Mouse (Mus musculus) left cerebral cortex, adult 2 months (tissue): Measurements from ENCODE around the gene Fbxl8. TPM values are rescaled to one million over a fixed set of nuclear protein-coding genes. Genes with fewer than 3 reads are reported as not detected.
A peak's percentile ranks its signal among the peaks of the same experiment; 100 is the strongest.

ENCODE experiments used
- DNase-seq, 2 experiments: peaks; one replicate each; pipeline ENCODE4 v3.0.0; 2021 to 2022; ENCODE audit warnings: low spot score in 2 of 2, mixed read lengths in 1 of 2; ENCODE audit errors: extremely low spot score in 1 of 2
- H3K27ac ChIP-seq: fragments of 200-600 bp; 2 replicates; pipeline ENCODE4 v1.8.1; 2022
- H3K4me3 ChIP-seq: fragments of 200-600 bp; 2 replicates; pipeline ENCODE4 v1.8.1; 2022
- CTCF ChIP-seq: fragments of 200-600 bp; IDR thresholded peaks from 2 replicates; pipeline ENCODE4 v1.8.1; 2022; ENCODE audit warnings: antibody characterized with exemption, mild to moderate bottlenecking, moderate library complexity
- intact Hi-C: fragments of 180-260 bp; cut with DNase I; formaldehyde crosslinking; loops from one replicate; pipeline ENCODE4 v1.15.1; 2025
- total RNA-seq, 2 experiments: library from RNA; stranded (reverse); gene quantifications; 2 replicates each; pipeline ENCODE4 v1.2.3; 2021

Fbxl8 gene
- total RNA-seq, 2 experiments from 2014 or later, result 1.00 to 1.1 TPM

- Histone ChIP-seq H3K4me3 (peak overlapping the region; percentile 57), H3K27ac (no peak overlapping the region)
- intact Hi-C loops, result no loop called here
- no peak for DNase-seq
- no peak; the same call in 1 of the 2 replicates for TF ChIP-seq CTCF
Measured at GRCm38 (mm10) chr8:105275387-105275786, 10.9 kb downstream of the Fbxl8 start.

GRCm38 (mm10) chr8:105275840-105276239 is 11.4 kb downstream of the Fbxl8 start, which contains the start of gene Nol3:
Gene Nol3 (plus strand): TSS chr8:105276140.
- peak within 1 kb of the TSS; percentile 82 for H3K27ac ChIP-seq
- no peak for TF ChIP-seq CTCF
- intact Hi-C loops, result no loop called here
- H3K4me3 ChIP-seq, result peak within 1 kb of the TSS; percentile 57
- no peak for DNase-seq

DNA sequence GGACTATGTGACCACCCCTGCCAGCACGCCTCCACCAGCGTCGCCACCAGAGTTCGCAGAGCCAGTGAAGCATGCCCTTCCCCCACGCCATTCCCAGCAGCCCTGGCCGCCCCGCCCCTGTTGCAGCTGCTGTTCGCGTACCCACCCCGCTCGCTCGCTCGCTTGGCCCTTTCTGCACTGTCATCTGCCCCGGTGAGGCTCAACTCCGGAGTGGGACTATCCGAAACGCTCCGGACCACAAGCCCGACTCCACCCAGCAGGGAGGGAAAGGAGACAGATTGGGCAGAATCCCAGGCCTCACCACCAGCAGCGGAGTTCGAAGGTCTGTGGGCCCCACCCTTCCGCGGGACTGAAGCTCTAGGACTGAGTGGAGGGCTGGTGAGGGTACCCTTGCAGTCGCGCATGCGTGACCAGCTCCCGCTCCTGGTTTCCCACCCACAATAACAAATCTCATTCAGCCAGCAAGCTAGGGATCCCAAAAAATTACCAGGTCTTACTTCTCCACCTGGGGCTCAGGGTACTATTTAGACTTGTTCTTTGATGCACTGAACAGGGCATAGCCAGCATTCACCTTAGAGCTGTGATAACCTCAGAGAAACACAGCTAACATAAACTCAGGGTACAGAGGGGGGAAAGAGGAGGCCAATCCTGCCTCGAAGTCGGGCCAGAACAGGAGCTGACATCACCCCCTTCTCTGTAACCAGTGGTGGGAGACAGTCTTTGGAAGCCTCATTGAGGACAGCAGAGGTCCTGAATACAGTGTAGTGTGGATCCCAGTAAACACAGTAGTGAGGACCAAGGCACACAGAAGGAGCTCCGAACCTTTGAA is 12.1 kb downstream of the Fbxl8 start:
- TF ChIP-seq CTCF, result no peak

DNA sequence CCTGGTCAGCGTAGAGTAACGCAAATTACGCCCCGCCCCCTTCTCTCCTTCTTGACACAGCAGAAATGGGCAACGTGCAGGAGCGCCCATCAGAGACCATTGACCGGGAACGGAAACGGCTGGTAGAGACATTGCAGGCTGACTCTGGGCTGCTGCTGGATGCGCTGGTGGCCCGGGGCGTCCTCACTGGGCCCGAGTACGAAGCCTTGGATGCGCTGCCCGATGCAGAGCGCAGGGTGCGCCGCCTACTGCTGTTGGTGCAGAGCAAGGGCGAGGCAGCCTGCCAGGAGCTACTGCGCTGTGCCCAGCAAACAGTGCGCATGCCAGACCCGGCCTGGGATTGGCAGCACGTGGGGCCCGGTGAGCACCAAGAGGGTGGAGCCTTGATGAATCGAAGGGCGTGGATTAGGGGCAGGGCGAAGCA is 14.5 kb downstream of the Fbxl8 start:
- intact Hi-C loops, result no loop called here

More for the DNA sequence above, 12.1 kb downstream of the Fbxl8 start:
- Histone ChIP-seq H3K27ac (peak overlapping the region; percentile 82), H3K4me3 (peak overlapping the region; percentile 57)
- DNase-seq, result peak in 1 of 2 experiments; percentile 61
- intact Hi-C loops, result no loop called here

DNA sequence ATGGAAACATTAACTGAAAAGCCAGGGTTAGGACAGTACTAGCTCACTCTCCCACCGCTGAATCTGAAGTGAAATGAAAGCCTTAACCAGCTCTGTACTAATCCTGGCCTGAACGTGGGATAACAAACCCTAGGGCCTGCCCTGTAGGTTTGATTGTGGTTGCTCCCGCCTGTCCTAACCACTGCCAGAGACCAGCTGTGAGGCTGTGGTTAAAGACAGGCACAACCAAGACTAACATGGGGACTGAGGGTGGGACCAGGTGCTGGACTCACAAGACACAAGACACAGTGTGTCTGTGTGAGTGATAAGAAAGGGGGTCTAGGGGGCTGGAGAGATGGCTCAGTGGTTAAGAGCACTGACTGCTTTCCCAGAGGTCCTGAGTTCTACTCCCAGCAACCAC is 16.1 kb downstream of the Fbxl8 start:
- intact Hi-C loops, result no loop called here
- TF ChIP-seq CTCF, result no peak
- DNase-seq, result no peak
- no peak overlapping the region for H3K4me3 ChIP-seq
- H3K27ac ChIP-seq, result no peak overlapping the region

More for the DNA sequence above, 14.5 kb downstream of the Fbxl8 start:
- Histone ChIP-seq H3K27ac (peak overlapping the region; percentile 41; the same call in 1 of the 2 replicates), H3K4me3 (peak overlapping the region; percentile 38)
- DNase-seq, result peak; percentile 83 to 85
- peak; percentile 20 for TF ChIP-seq CTCF

GRCm38 (mm10) chr8:105281821-105282220 is 17.4 kb downstream of the Fbxl8 start:
- no peak for DNase-seq
- intact Hi-C loops, result no loop called here
- Histone ChIP-seq H3K4me3 (no peak overlapping the region), H3K27ac (no peak overlapping the region)
- no peak for TF ChIP-seq CTCF

DNA sequence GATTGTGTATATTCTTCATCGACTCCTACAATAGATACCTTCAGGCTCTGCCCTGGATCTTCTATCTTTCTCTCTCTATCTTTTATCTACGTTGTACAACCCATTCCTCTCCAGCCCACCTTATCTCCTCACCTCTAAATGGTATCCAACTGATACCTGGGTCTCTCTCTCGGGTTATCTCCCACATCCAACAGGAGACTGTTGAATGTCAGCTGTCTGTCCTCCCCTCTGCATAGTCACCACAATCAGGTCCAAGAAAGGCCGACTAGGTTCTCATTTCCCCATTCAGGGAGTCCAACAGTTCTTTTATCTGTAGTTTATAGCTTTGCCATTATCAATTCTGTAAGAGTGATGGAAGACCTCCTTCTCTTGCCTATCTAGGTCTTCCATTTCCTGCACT is 17.8 kb downstream of the Fbxl8 start:
- no peak overlapping the region for H3K27ac ChIP-seq
- TF ChIP-seq CTCF, result no peak
- no peak for DNase-seq
- intact Hi-C loops, result no loop called here
- H3K4me3 ChIP-seq, result no peak overlapping the region

DNA sequence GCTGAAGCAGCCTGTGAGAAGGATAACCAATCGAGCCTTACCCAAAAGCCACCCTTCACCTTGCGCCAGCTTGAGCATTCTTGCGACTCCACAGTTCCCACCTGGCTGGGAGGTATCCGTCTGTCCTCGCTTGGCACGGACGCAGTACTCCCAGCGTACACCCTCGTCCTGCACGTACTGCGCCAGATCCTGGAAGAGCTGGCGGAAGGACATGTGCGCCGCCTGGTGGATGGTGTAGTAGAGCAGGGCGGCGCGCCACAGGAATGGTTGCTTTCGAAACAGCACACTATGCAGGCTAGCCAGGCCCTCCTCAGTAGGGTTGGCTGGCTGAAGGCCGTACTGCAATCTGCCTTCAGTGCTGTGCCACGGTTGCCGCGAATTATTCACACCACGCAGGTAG is 18.6 kb downstream of the Fbxl8 start:
- intact Hi-C loops, result no loop called here
- peak; percentile 63 for TF ChIP-seq CTCF

GRCm38 (mm10) chr8:105285514-105285913 is 21.1 kb downstream of the Fbxl8 start:
- DNase-seq, result no peak
- H3K4me3 ChIP-seq, result no peak overlapping the region
- no peak overlapping the region for H3K27ac ChIP-seq
- TF ChIP-seq CTCF, result no peak
- intact Hi-C loops, result no loop called here

More for the DNA sequence above, 18.6 kb downstream of the Fbxl8 start:
- DNase-seq, result no peak
- Histone ChIP-seq H3K4me3 (no peak overlapping the region), H3K27ac (no peak overlapping the region)

GRCm38 (mm10) chr8:105286907-105287306 is 22.5 kb downstream of the Fbxl8 start:
- TF ChIP-seq CTCF, result no peak; the same call in 1 of the 2 replicates
- intact Hi-C loops, result no loop called here
- DNase-seq, result no peak
- Histone ChIP-seq H3K27ac (no peak overlapping the region), H3K4me3 (no peak overlapping the region)

DNA sequence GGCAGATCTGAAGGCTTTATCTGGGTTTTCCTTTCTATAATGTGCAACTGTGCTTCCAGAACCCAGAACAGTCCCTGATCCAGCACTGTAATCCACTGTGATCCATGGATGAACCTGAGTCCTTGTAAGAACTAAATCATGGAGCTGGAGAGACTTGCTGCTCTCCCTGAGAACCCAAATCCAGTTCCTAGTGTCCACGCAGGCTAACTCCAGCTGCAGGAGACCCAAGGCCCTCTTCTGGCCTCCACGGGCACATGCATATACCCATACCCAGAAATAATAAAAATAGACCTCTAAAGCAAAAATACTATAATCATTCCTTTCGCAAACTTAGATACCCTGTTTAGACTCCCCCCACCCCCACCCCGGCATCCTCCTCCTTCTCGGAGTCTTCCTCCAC is 23.8 kb downstream of the Fbxl8 start:
- intact Hi-C loops, result no loop called here
- Histone ChIP-seq H3K27ac (no peak overlapping the region), H3K4me3 (peak overlapping the region; percentile 61)
- no peak for DNase-seq
- TF ChIP-seq CTCF, result no peak

DNA sequence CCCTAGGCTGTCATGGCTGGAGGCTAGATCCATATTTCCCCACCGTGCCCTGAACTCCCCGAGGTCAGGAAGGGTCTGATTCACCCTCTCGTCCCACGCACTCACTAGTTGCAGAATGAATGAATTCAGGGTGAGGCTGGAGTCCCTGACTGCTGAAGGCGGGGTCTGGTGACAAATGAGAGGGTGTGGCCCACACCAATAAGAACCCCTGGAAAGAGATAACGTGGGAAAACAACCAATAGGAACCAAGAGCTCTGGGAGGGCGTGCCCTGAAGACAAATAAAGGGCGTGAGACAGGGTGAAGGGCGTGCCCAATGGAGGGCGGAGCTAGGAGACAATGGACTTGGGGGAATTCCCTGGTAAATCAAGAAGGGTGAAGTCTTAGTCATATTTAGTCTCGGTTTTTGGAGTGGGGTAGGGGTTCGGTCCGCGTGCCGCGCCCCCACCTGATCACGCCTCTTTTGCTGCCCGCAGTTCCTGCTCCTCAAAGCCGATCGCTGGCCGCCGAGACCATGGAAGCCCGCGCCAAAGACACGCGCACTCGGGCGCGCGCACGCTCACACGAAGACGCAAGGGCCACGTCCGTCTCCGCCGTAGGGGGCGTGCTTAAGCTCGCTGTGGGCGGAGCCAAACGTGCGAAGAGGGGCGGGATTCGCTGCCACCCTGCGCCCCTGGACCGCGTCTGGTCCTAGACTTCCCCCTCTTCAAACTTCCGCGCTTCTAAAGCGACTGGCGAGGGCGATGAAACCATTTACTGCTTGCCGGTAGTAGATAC is 24.7 kb downstream of the Fbxl8 start:
- H3K27ac ChIP-seq, result peak overlapping the region; percentile 86
- DNase-seq, result peak; percentile 94 to 95
- intact Hi-C loops, result no loop called here
- TF ChIP-seq CTCF, result no peak; the same call in none of the 2 replicates
- peak overlapping the region; percentile 61 for H3K4me3 ChIP-seq
